Mouse (Mus musculus): Measurements from ENCODE around the gene Dynll1.

DNA sequence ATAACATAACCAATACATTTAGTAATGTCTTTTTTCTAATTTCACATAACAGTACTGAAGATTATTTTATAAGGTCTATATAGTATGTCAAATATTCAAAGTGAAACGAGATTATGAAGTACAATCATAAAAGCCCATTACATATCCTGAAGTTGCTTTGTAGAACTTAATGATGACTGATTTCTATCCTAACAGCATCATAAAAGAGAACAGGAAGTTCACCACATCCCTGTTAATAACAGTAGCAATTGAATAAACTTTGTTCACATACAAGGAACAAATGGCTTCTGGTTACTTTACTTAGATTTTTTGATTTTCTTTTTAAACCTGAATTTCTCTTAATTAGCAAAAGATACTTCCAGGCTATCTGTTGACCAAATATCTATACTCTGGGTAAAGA, 38.9 kb downstream of the Dynll1 start:
- TF ChIP-seq EP300 (IDR thresholded peaks at IDR 0.05; ENCODE audit: low read depth in 1 of 2, low read length in 2 of 2) (no peak), TAL1 (IDR thresholded peaks at IDR 0.05; ENCODE audit: low read length) (no peak), ZNF384 (IDR thresholded peaks at IDR 0.05; ENCODE audit: low read depth, low read length) (no peak), POLR2AphosphoS2 (IDR thresholded peaks at IDR 0.05; ENCODE audit: low read length) (no peak), CTCF (IDR thresholded peaks at IDR 0.05 in 2 of 3, conservative IDR thresholded peaks at IDR 0.05 in 1 of 3; ENCODE audit: control insufficient read depth in 1 of 3, insufficient read depth in 1 of 3, low read depth in 2 of 3, low read length in 3 of 3, poor library complexity in 1 of 3, severe bottlenecking in 1 of 3) (no peak), MAX (IDR thresholded peaks at IDR 0.05; ENCODE audit: low read length) (no peak), POLR2A (IDR thresholded peaks at IDR 0.05; ENCODE audit: control insufficient read depth in 1 of 2, insufficient read depth in 1 of 2, low read depth in 1 of 2, low read length in 2 of 2, poor library complexity in 1 of 2) (no peak), CHD1 (IDR thresholded peaks at IDR 0.05; ENCODE audit: low read depth, low read length) (no peak)

Data from MEL (cell line).